Mouse (Mus musculus) urinary bladder, postnatal 36 days (tissue): ENCODE data around the gene Phxr2.

ENCODE experiments used
- DNase-seq, 2 experiments: peaks; one replicate each; pipeline ENCODE4 v3.0.0; 2022; ENCODE audit warnings: low spot score in 2 of 2, mixed read lengths in 1 of 2

Phxr2 gene

DNA sequence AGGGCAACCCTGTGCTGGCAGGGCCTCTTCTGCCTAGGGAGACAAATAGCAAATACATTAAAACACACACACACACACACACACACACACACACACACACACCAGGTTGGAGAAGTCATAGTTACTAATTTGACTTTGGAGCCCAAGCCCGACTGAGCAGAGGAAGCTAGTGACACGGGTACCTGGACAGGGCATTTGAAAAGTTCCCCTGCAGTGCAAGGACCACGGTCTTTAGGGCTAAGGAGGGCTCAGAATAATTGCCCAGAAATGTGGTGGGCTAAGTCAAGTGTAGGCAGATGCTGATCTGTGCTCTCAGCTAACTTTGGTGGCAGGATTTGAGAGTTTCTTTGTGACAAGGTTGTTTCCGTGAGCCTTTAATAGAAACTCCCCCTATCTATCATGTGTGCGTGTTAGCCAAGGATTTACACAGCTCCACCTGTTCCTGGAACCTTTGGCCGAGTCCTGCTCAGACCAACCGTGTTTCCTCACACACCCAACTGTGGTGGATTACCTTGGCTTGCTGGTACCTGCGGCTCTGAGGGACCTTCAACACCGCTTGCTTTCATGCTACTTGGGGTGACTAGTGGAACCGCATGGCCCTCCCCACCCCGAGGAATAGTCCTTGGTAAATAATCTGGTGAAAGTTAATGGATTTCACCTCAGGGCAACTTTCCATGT lies 6.6 kb upstream of the Phxr2 start:
- DNase-seq = peak in 1 of 2 experiments; percentile 46

DNA sequence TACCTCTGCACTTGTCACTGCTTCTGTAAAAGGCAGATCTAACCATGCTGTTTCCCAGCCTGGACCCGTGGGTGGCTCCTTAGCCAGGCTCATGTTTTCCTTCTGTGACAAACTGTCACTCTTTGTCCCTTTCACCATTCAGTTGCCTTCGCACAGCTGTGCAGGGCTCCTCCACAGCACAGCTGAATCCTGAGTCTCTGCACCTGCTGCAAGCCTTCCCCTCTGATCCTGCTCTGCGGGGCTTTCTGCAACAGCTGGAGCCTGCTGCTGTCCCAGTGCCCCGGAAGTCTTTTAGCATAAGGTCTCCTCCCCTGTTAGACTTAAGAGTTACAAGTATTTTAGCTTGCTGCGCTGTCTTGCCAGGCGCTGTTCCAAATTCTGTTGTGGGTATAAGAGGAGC lies 6.1 kb upstream of the Phxr2 start:
- no peak for DNase-seq

DNA sequence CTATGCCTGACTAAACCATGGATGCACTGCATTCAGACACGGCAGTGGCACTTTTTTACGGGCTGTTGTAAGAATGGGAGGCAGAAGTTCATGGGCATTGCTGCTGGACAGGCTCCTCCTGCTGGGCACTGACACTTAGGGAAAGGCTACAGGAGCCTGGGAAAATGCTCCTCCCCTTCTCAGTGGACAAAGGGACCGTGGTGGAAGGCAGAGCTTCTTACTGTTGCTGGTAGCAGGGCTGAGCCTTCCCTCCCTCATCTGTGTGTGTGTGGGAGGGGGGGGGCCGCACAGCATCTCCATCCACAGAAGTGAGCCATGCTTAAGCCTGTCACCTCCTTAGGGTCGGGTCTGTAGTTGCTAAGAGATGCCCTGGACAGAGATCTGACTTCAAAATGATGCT lies 5.2 kb upstream of the Phxr2 start:
- DNase-seq = no peak

DNA sequence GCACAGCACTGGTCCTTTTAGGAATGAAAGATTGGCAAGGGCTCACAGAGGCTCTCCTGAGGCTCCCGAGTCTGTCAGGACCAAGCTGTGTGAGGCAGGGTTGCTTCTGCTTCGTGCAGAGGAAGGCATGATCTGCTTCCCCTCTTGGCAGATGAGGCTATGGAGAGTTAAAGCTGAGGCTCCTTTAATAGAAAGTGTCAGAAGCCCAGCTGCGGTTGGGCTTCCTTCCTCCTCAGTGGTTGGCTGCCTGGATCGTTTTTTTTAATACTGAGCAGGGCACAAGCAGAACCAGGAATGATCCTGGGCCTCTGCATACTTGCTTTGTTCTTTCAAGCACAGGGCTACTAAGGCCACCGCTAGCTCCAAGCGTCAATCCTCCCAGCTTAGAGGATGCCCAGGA lies 4.5 kb upstream of the Phxr2 start:
- no peak for DNase-seq

DNA sequence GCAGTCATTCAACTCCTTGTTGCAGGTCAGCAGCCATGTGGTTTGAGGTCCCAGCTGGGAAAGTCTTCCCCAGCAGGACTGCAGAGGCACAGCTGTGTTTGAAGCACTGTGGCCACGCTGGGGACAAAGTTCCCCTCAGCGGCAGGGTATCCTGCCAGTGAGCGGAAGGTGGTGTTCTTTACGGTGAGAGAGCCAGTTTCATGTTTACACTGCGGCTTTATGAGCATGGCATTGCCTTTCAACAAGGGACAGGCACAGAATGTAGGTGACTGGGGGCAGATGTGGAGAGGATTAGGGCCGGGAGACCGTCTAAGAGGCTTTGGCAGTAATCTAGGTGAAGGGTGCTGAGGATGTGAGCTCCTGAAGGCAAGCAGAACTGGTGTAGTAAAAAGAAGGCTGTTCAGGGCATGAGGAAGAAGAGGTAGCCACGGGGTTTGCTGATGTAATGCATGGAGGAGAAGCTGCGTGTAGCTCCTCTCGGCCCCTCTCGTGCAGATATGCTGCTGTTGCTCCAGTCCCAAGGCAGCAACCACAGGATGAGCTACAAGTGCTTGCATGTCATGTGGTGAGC lies 1.7 kb upstream of the Phxr2 start:
- DNase-seq = no peak

DNA sequence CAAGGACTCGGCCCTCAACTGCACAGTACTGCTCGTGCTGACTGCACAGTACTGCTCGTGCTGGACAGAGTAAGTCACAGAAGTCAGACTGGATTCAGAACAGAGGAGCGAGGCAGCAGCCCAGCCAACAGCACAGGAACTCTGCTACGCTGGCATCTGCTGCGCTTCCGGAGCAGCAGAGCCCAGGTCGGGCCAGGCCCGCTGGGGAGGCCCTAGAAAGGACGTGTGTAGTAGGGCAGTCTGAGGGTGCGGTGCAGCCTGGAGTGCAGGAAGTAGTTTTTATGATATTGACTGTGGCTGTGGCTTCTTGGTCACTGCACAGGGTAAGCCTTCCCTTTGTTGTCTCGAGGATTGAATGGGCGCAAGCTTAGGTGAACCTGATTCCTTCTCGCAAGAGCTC lies 829 bp upstream of the Phxr2 start:
- DNase-seq = no peak

DNA sequence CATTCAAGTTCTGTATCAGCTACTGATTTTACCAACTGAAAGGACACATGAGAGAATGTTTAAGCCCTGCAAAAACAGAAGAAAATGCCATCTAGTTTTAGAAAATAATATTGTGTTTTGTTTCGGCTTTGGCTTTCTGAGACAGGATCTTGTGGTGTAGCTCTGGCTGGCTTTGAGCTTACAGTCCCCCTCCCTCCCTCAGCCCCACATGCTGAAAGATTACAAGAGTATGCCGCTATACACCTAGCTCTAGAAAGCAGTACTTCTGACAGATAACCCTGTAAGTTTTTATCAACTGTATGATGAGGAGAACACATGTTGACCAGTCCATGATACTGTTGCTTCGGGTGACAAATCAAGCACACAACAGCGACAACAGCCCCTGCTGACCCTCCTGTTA lies 6.7 kb downstream of the Phxr2 start:
- no peak for DNase-seq

DNA sequence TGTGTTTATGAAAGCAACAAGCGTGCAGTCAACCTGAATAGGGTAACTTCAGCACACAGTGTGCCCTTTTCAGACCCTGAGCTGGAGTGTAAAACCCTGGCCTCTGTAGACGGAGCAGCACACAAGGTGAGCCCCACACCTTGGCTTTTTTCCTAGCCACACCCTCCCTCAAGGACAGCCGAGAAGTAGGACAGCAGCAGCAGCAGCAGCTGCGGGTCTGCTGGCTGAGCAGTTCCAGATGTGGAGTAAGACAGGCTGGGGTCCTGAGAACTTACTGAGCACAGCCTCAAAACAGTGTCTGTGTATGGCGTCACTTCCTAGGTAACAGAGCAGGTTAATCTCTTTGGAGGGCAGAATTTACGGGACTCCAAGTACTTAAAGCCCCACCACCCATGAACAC lies 7.4 kb downstream of the Phxr2 start:
- no peak for DNase-seq

DNA sequence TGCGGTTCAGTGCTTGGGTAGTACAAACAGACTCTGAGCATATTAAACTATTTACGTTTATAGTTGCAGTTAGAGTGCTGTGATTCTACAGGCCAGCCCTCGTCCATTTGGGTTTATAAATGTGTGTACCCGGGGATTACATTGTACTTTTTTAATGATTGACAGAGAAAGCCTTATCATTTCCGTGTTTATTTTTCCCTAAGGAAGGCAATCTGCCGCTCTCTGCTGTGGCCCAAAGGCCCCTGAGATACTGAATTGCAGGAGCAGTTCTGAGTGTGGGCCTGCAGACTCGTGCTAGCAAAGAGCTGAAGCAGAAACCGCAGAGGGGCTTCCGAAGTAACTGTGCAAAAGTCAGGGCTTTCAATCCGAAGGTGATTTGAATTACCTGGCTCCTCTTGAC lies 8.2 kb downstream of the Phxr2 start:
- DNase-seq = no peak

DNA sequence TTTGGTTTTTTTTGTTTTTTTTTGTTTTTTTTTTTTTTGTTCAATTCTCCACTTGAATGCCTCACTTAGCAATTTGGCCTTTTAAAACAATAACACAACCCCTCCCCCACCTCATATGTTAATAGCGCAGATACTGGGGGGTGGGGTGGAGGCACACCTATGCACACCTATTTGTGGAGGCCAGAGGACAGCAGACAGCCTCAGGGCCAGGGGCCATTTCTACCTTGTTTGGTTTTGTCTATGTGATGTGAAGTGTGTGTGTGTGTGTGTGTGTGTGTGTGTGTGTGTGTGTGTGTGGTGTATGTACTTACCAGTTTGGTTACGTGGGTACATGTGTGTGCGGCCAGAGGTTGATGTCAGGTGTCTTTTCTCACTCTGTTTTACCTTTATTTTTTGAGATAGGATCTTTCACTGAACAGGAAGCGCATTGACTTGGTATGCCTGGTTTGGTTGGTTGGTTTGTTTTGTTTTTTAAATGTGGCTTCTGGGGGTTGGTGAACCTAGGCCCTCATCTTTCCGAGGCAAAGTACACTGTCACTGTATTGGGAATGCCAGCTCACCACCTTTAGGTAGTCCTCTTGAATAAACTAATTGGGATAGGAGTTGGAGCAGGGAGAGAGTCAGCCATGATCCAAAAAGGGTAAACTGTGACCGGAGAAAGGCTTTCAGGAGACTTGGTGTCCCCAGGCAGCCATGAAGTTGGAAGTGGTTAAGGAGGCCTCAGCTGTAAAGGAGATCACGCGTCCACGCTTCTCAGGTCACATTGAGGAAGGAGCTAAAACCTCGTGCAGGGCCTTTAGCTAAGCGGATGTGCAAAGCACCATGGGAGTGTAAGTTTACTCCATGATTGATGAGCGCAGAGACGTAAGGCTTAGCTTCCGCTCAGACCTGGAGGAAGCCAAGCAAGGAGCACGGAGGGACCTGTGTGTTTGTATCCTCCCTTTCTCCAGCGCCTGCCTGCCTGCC lies 9.2 kb downstream of the Phxr2 start:
- no peak for DNase-seq

DNA sequence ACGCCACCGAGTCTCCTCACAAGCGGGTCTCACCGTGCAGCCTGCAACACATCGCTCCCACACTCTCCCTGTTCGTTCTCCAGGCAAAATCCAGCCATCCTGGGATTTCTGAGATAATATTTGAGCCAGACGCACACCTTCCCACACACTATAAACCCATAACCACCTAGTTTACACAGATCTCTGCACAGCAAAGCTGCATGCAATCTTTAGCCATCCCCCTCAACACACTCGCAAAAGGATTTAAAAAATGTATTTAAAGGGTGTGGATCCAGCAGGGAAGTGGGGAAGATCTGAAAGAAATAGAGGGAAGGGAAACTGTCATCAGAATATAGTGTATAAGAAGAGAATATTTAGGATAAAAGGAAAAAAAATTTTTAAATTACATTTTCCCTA lies 9.9 kb downstream of the Phxr2 start:
- DNase-seq = no peak

DNA sequence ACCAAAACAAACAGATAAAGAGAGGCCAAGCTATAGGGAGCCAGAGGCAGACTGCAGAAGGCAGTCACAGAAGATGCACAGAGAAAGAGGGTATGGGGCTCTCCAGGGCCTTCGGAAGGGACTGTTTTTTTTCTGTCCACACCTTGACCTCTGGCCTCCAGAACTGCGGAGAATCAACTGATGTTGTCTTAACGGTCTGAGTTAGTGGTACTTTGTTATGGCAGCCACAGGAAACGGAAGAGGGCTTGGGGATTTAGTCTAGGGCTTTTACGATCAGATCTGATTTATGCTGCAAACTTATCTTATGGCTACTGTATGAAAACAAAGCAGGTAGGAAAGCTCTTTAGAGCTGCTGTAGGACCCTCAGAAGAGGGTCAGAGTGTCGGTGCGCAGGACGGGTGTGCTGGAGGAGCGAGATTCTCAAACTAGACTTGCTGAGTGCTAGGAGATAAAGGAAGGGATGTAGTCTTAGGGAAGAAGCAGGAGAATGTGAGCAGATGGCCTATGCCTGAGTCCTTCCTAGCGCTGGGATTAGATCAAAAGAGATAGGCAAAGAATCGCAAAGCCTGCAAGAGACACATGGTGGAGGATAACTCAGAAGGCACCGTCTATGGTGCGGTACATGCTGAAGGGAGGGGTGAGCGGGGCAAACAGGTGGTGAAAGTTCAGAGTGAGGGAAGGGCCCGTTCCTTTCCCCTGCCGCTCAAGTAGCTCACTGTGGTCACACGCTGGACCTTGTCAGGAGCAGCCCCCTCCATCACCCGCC lies 10.5 kb downstream of the Phxr2 start:
- DNase-seq = no peak

DNA sequence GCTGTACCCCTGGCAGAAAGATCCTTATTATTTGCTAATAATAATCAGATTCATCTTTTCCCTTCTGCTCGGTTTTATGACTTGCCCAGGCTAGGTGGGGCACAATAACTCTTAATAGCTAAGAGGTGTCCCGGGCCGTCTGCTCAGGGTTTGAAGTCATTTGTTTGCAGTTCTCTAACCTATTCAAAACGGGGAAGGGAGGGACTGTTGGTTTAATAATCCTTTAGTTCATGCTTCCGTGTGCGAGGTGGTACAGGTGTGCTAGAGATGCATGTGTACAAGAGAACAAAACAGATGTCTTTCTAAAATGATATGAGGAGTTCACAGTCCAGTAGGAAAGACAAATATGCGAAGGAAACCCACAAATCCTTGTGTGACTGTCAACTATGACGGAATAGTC lies 11.8 kb downstream of the Phxr2 start:
- DNase-seq = no peak

DNA sequence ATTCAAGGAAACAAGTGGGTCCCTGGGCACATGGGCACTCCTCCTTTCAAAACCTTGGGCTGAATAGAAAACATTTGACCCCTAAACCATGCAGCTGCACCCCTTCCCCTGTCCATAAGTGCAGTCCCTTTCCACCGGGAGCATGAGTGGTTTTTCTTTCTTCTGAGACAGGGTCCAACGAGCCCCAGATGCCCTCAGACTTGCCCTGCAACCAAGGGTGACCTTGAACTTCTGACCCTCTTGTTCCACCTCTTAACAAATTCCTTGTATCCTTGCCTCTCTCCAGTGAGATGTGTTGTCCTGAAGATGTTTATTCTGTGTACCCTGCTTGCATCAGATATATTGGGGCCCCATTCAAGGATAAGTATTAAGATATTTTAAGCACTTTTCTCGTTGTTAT lies 12.6 kb downstream of the Phxr2 start:
- no peak for DNase-seq

DNA sequence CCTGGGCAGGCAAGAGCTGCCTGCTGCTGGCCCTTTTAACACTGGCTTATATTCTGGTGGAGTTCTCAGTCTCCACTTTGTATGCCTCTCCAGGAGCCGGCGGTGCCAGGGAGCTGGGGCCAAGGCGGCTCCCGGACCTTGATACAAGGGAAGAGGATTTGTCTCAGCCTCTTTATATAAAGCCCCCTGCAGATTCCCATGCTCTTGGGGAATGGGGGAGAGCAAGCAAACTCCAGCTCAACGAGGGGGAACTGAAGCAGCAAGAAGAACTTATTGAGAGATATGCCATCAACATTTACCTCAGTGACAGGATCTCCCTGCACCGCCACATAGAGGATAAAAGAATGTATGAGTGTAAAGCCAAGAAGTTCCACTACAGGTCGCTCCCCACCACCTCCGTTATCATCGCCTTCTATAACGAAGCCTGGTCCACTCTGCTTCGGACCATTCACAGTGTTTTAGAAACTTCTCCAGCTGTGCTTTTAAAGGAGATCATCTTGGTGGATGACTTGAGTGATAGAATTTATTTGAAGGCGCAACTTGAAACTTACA lies 17.6 kb downstream of the Phxr2 start:
- no peak for DNase-seq

DNA sequence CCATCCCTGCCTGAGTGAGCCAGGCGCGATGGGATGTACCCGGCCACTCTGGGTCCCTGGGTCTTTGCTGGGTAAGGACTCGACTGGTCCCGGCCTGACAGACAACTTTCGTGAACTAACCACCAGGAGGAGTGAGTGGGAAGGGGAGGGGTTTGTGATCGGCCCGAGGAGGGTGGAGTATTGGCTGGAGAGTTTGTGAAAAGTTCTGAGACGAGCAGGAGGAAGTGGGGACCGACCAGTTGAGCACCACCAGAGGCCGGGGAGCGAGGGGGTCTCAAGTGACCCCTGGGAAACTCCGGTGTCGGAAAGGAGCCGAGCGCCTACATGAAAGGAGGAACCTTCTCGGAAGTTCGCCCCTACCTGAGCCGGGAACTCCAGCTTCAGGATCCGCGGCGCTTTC lies 18.2 kb downstream of the Phxr2 start, which contains the start of gene Galnt4:
Gene Galnt4, plus strand, starts transcription at position 196 of the 400 bp plus-strand sequence.
- peak; percentile 74 to 85 for DNase-seq

DNA sequence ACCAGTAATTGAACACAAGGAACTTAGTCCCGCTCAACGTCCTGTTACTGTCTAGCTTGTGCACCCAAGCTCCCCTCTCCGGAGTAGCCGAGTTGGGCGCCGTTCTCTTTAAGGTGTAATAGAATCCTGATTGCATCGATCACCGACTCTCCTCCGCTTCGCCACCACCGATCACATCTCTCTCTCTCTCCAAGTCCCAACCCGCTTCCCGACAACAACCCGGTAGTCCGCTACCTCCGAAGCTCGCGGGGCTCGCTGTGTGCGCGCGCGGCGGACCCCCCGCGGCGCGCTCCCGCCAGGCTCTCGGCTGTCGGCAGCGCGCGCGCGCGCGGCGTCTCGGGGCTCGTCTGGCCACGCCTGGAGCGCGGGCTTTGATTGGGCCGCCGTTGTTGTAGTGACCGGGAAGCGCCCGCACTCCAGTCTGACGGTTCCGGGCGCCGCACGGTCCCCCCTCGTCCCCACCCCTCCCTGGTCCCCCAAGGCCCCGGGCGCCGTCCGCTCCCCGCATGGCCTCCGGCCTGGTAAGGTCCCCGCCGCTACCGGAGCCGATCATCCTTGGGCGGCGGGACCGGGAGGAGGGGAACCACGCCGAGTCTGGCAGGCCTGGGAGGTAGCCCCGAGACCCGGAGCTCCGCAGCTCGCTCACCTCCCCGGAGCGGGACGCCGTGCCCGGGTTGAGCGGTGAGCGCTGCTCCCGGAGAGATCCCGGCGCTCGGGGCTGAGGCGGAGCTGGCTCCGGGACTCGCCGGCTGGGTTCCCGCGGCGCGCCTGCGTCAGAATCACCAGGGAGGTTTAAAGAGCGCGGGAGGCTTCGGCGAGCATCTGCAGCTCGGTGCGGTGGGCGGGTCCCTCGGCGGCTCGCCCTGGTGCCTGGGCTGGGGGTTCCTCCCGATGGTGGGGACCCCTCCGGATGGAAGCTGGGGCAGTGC lies 19.2 kb downstream of the Phxr2 start, which contains the start of gene Poc1b:
Gene Poc1b, plus strand, starts transcription at position 334 of the 929 bp plus-strand sequence.
- DNase-seq = peak; percentile 81 to 82

DNA sequence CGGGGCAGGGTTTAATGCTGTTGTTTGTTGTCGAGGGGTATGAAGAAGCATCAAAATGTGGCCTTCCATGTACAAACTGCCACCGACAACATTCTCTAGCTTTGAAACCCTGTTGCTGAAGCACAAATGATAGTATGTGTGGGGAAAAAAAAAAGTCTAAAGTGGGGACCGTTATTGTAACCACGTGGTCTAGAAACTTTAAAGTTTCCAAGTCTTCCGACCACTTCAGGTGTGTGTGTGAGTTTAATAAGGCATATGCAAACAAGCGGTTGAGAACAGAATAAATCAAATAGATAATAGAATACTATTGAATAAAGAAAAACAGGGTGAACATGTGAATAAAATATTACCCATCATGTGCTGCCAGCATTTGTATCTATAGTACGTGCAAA lies 19.8 kb downstream of the Phxr2 start:
- DNase-seq = no peak

DNA sequence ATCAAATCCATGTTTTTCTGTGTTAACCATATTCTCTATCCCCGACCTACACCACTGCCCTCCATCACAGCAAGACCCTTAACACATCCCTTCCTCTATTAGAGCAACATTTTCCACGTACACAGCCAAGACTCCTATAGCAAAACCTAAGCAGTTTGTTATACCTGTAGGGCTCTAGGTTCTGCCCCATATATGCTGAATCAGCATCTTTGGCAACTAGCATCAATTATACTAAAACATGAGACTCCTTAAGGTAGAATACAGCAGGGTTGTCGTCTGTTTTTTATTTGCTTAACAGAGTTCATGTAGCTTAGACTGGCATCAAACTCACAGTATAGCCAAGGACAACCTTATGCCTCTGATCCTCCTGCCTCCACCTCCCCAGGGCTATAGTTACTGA lies 20.6 kb downstream of the Phxr2 start:
- no peak for DNase-seq

DNA sequence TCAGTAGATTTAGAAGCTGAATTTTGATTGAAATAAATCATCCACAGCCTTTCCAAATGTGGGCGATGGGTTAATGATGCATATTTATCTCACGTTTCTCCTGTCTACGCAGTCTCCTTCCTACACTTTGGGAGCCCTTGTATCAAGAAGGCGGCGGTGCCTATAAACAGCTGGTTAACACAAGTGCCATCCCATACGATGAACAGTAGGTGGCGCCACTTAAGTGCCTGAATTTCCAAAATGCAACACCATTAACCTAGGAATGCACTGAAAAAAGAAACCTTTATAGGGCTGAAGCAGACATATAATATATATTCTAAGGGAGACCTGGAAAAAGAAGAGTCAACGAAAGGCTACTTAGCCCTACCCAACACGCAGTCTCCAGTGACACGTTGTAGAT lies 28.8 kb downstream of the Phxr2 start:
- DNase-seq = no peak
